Mouse (Mus musculus): Measurements from ENCODE around the gene Bcl9.

DNA sequence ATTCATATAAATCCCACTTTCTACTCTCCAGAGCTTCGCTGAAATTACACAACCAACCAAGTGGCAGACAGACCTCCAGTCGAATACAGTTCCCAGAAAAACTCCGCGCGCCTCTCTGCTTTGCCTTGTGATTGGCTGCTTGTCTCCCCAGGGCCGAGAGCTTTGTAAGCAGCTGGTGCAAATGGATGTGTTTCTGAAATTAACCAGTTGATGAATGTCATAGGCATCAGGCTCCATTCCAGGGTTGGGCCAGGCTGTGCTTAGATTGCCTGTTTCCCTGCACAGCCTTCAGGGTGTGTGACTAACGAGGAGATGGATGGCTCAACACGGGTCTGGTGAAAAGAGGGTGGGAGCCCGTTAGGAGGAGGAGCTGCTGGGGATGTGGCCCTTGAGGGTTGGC, 36.9 kb upstream of the Bcl9 start:
- TF ChIP-seq CTCF (IDR thresholded peaks at IDR 0.05; ENCODE audit: extremely low read depth, insufficient read depth, insufficient read length, insufficient replicate concordance) = no peak
- TF ChIP-seq POLR2A (IDR thresholded peaks at IDR 0.05; ENCODE audit: low read depth, low read length) = no peak

Data from spleen, adult 2 months (tissue).